Mouse (Mus musculus) layer of hippocampus, adult 9-11 months (tissue): Measurements from ENCODE around the gene Copz1.

Experiments
- DNase-seq: peaks from one replicate; pipeline ENCODE4 v3.0.0; 2022

Copz1 gene

DNA sequence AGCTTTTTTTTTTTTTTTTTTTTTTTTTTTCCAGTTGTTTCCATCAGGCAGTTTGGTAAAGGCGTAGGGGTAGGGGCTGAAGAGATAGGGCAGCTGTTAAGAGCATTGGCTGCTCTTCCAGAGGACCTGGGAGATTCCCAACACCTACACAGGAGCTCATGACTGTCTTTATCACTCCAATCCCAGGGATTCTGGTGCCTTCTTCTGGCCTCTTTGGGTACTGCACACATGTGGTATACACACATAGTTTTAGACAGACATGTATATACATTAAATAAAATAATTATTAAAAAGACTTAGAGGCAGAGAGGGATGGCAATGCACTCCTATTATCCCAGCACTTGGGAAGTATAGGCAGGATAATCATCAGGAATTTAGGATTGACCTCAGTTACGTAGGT is 20.9 kb downstream of the Copz1 start:
- DNase-seq, result no peak

DNA sequence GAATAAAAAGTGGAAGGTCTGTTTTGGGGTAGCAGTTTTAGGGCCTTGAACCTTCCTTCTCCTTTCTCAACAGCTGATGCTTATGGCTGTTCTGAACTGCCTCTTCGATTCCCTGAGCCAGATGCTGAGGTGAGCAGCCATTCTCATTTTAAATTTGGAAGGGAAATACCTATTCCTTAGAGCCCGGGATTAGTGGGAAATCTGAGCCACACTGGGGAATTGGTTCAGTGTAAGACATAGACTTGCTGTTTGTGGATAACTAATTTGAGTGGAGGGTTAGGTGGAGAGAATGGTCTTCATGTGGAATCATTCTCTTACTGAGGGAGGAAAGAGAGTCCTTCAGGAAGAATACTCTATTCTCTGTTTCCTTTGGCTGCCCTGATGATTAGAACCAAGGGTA is 22.1 kb downstream of the Copz1 start:
- DNase-seq, result no peak

GRCm38 (mm10) chr15:103295851-103296250 is 23.3 kb downstream of the Copz1 start:
- no peak for DNase-seq

GRCm38 (mm10) chr15:103297313-103297712 is 24.8 kb downstream of the Copz1 start:
- no peak for DNase-seq

DNA sequence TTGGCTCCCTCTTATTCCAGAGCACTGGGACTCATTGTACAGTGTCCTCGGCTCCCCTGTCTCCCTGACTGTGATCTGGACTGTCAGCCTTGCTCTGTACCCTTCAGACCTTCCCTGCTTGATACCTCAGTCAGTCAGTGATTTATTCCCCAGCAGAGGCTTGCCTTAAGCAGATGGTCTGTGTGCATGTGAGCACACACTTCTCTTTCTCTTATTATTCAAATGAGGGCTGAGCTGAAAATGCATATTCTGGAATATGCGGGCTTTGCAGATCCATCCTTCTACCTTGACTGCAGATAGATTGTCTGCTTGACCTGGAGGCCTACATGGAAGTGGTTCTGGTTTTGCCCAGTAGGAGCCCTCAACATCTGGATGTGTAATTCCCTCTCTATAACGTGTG is 25.5 kb downstream of the Copz1 start:
- no peak for DNase-seq

DNA sequence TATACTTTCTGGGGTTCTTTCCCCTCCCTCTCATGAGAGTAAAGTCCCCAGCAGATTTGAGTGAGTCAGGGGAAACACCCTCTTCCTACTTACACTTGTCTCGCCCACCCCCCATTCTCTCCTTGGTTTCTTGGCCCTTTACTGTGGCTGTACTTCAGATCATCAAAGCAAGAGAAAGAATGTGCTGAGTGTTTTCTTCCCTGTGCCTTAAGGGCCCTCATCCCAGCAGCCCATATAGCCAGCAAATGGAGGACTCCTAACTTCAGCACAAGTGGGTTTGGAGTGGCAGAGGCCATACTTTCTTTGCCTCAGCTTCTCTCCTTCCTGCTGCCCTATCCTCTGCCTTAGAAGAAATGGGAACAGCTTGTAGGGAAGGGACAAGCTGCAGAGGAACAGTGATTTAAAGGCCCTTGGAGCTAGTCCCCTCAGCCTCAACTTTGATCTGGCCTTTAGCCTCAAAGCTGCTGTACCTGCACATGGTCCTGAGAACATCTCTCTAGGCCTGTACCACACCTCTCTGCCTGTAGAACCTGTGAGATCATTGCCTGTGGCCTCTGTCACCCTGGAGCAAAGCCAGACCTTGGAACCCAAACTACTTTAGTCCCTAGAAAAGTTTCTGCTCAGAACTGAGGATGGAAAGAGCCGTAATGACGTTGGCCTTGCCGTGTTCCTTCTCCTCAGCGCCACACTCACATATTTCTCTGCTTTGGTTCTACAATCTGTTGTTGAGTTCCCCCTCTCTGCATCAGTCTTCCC is 26.5 kb downstream of the Copz1 start:
- no peak for DNase-seq

GRCm38 (mm10) chr15:103299644-103300043 is 27.1 kb downstream of the Copz1 start:
- no peak for DNase-seq

DNA sequence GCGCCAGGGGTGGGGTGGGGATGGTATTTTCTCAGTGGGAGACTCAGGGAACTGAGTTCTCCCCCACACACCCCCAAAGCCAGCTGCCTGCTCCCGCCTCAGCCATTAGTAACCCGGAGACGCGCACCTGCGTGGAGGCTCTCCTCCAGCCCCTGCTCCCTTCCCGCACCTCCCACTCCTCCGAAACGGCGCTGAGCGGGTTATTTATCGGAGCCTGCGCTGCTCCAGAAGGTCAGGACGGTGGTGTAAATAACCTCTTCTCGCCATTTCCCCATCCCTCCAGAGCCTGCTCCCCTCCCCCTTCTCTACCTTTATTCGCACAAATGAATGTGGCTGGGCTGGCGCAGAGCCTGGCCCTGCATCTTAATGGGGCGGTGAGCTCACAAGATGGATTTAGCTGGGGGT is 27.6 kb downstream of the Copz1 start:
- DNase-seq, result no peak

DNA sequence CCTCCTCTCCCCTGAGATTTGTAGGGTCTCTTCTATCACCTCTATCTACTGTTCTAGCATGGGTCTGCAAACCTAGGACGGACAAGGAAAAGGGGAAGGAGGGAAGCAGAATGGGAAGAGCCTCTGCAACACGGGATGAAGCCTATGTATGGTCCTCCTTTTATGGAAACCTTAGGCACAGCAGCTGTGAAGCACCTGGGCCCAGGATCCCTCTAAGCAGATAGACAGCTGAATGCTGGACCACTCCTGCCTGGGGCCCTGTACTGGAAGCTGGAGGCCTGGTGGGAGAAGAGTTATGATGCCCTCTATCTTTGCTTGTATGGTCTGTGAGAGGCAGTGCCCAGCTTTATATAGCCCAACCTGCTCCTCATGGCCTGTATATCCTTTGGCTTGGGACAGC is 28.0 kb downstream of the Copz1 start:
- no peak for DNase-seq

DNA sequence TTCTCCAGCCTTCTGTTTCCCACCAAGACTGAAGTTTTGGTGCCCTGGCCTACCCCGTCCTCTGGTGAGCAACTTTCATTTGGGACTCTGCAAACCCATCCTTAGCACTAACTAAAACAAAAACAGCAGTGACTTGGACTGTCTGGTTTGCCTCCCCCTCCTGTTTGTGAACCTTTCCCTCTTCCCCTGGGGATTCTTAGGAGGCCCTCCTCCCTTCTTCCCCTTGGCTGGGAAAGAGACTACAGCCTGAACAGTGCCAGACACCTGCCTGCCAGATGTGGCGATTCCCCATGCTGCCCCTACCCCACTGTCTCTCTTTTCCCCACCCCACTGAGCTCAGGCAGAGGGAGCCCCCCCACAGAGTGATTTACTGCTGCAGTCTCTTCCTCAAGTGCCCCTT is 28.5 kb downstream of the Copz1 start:
- DNase-seq, result no peak

DNA sequence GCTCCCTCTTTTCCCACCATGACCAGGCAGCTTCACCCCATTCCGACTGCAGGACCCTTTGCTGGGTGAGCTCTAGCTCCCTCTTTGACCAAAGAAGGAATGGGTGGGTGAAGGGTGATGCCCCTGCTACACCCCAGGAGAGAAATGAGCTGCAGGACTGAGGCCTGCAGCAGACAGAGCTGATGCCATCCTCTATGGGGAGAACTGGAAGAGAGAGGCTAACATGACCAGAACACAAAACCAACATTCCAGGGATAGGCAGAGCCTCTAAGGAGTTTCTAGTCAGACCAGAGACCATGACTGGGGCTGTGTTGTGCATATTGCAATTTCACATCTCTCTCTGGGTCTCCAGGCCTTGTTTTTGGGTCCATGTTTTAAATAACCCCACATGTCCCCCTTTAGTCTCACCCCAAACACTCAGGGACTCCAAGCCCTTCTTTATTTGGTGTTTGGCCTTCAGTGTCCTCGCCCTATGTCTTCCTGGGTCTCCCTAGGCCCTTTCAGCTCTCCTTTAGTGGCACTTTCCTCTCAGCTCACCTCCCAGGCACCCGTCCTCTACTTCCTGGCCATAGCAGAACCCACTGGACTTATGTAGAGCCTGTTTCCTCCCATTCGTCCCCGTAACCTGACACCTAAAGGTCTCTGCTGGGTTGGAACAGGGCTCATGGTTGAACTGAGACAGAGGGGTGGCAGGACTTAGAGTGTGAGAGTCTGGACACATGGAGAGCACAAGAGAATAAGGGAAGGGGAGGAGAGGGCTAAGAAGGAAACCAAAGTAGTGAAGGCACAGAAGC is 29.2 kb downstream of the Copz1 start:
- DNase-seq, result no peak

GRCm38 (mm10) chr15:103302341-103303021 is 30.0 kb downstream of the Copz1 start:
- DNase-seq, result no peak

GRCm38 (mm10) chr15:103303916-103304615 is 31.6 kb downstream of the Copz1 start:
- no peak for DNase-seq

- DNase-seq, result no peak
These were observed 32.1 kb downstream of the Copz1 start for GRCm38 (mm10) chr15:103304616-103304969.

- peak; percentile 99 for DNase-seq
These were observed 32.7 kb downstream of the Copz1 start for GRCm38 (mm10) chr15:103305070-103305678.

- DNase-seq, result no peak
These were observed 33.5 kb downstream of the Copz1 start for GRCm38 (mm10) chr15:103305792-103306645.

DNA sequence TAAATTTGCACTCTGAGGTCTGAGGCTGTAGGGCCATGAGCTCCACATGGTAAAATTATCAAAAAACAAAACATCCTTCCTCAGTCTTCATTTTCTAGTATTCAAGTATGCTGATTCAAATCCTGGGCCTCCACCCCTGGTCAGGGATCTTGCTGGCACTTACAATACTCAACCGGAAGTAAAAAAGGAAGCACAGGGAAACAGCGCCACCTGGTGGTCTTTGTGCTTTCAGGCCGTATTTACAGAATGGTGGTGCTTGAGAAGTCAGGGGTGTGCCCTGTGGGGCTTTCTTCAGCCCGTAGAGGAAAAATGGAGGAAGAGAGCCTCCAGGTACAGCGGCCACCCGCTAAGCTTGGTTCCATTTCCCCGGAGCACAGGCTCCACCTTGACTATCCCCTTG is 34.6 kb downstream of the Copz1 start:
- DNase-seq, result peak; percentile 90

DNA sequence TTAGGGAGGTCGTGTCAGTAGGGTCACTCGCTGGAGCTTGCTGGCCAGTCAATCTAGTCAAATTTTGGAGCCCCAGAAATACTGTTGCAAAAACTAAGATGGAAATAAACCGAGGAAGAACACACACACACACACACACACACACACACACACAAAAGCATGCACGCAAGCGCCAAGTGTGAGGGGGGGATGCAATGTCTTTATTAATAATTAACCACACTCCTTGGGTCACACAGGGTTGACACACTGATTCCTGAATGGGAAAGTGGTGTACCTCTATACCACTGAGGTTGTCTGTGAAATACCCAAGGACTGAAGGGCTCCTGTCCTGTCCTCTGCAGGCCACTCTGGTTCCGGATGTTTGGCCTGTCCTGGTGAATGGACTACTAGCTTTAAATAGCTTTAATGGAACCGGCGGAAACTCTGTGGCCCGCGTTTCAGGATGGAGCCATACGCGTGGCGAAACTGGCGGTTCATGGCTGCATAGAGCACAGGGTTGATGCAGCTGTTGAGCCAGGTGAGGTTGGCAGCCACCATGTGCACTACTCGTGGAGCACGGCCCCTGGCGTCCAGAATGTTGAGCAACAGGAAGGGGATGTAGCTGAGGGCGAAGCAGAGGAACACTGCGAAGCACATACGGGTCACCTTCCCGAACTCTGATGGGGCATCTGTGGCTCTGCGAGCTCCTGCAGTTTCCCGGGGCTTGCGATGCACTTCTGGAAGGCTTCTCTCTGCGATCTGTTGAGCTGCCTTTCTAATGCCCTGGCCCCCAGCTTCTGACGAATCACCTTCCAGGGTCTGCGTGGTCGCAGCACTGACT is 35.8 kb downstream of the Copz1 start:
- DNase-seq, result no peak

DNA sequence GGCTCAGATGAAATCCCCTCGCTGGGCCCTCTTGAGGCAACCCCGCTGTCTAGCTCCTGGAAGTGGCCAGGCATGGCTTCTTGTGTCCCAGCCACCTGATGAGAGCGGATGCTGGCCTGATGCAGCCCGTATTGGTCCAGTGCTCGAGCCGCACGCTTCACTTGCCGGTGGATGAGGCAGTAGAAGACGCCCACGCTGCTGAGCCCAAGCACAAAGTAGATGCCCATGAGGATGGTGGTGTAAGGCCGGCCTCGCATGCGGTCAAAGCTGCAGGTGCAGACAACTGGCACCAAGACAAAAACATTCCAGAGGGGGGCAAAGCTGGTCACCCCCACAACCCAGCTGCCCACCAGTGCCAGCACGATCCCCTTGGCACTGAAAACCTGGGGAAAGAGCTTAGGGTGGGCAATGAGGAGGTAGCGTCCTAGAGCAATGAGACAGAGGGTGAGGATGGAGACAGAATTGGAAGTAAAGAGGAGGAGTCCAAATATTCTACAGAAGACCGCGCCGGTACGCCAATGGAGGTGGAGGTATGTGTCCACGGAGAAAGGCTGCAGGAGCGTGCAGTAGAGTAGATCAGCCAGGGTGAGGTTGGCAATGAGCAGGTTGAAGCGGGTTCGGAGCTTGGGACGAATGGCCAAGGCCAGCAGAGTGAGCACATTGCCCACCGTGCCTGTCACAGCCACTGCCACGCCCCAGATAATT is 36.5 kb downstream of the Copz1 start:
- no peak for DNase-seq

DNA sequence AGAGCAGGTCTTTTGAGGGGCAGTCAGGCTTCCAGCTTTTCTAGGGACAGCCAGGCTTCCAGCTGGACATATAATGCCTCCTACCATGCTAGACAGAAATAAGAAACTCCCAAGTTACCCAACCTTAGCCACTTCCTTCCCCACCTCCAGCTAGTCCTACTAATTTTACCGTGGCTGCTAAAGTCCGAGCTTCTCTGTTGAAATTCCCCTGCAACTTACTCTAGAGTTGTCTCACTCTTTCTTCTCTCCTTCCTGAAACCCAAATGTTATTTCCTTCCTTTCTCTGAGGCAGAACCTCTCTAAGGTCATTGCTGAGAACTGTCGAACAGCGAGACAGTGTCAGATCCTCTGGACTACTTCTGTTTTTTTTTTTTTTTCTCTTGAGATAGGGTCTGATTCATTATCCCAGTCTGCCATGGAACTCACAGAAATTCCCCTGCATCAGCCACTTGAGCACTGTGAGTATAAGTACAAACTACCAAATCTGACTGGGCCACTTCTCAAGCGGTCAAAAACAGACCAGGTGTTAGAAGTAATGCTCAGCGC is 37.9 kb downstream of the Copz1 start, which contains the start of gene Gpr84:
Gene Gpr84, minus strand, starts transcription at position 248 of the 546 bp plus-strand sequence.
- DNase-seq, result no peak
